Mouse (Mus musculus) lung, adult 10 weeks (tissue): ENCODE data around the gene Gabrb1. TPM values are rescaled to one million over a fixed set of nuclear protein-coding genes. Genes with fewer than 3 reads are reported as not detected.

Source experiments
- polyA plus RNA-seq: library from polyadenylated mRNA; stranded (reverse); fragments of 350-450 nt; fragmentation: Illumina TruSeq; extraction: RNeasy Lipid Tissue Mini Kit (QIAGEN cat#74804); gene quantifications from one replicate; pipeline ENCODE4 v1.2.3, GENCODE M21; 2014; ENCODE audit warnings: low read depth, low replicate concordance; ENCODE audit not compliant: insufficient read depth

Gene Gabrb1
- polyA plus RNA-seq: 0.22 TPM

GRCm38 (mm10) chr5:71657482-71658114, at the start of gene Gabrb1:
TSS of gene Gabrb1 (plus strand) at chr5:71658113.

GRCm38 (mm10) chr5:71658115-71658497, 193 bp downstream of the Gabrb1 start, which contains the start of gene Gabra4:
TSS of gene Gabra4 (minus strand) at chr5:71658308.

DNA sequence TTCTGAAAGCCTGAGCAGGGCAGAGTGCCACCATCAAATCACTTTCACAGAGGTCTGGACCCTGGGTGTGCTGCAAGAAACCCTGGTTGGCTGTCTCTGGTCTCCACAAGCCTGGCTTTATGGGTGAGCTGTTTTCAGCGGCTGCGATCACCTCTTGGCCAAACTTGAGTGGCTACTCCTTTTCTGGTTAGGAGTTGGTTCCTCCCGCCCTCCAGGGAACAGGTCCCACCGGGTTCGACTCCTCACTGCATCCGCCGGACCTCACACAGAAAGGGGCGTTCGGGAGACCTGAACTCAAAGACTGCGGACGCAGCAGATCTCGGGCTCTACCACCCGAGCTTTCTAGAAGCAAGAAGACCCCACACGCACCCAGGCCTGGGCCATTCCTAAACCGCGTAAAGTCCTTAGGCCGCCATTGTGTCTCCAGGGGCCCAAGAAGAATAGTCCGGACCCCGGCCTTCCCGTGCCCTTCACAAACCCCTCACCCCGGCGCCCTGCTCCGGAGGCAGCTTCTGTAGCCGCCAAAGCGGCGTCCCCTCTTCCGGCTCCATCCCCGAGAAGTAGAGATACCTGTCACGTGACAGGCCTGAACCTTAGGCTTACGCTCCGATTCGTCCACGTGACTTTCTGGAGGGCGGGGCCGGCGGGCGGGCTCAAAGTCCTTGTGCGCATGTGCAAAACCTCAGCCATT, 509.8 kb downstream of the Gabrb1 start, which contains the start of gene Commd8:
TSS of gene Commd8 (minus strand) at position 596 of the 691 bp plus-strand sequence.

Other genes starting within 250 kb of the Gabrb1 start
- gene Cox7b2, start 109.9 kb upstream of the Gabrb1 start, polyA plus RNA-seq: not detected
- 0.18 TPM for gene Gabra4, start 195 bp downstream of the Gabrb1 start, polyA plus RNA-seq